Mouse (Mus musculus) urinary bladder, postnatal 10 days (tissue): ENCODE results near the gene Actg1.

Source experiments
- DNase-seq: peaks from one replicate; pipeline ENCODE4 v3.0.0; 2022; ENCODE audit warnings: low spot score

The Actg1 gene

GRCm38 (mm10) chr11:120347791-120348683, at the start of gene Actg1:
Gene Actg1, minus strand, starts transcription at chr11:120348542.
- DNase-seq = peak; percentile 38

DNA sequence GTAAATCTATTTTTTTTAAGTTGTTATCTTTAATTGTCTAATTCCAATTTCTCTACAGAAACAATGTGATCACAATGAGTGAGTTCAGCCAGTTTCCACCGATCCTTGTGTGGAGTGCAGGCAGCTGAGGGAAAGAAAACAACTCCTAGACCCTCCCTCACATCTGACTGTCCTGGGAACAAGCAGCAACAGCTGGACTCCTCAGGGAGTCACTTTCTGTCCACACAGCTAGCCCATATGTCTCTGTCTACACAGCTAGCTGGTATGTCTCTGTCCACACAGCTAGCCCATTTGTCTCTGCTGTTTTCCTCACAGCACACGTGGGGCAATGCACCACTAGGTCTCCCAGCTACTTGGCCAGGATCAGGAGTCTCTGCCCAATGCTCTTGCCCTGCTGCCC, 49.3 kb upstream of the Actg1 start:
- DNase-seq = no peak

- no peak for DNase-seq
Observed at GRCm38 (mm10) chr11:120395661-120396060, 47.3 kb upstream of the Actg1 start.

DNA sequence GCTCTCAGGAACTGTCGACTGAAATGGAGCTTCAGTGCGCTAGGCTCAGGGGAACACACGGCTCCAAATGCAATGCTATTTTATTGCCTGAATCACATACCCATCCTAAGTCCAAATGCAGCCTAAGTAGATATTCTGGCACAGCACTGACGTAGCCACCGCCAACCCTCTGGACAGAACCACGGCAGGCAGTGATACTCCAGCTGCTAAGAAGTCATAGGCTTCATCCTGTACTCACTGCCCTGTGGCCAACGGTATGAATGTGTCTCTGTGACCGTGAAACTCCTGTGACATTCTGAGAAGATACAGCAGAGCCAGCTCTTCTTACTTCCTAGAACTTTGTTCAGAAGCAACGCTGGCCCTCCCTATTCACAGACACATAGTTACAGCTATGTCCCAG, 40.2 kb upstream of the Actg1 start:
- no peak for DNase-seq

GRCm38 (mm10) chr11:120387157-120387556, 38.8 kb upstream of the Actg1 start:
- DNase-seq = no peak

DNA sequence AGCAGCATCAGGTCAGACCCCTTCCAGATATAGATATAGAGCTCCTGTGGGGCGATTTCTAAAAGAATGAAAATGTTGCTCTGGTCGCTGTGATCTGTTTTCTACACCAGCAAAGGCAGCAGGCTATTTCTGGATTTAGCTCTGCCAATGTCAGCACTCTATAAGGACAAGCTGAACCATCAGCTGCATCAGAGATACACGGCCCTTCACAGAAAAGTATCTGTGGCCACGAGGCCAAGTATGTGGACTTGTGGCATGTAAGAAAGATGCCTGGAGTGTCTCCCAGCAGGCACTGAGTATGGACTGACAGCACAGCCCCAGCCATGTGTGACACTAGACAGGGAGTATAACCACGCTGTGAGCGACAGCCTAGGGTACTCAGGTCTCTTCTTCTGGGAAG, 38.3 kb upstream of the Actg1 start:
- no peak for DNase-seq

GRCm38 (mm10) chr11:120382509-120382908, 34.2 kb upstream of the Actg1 start:
- no peak for DNase-seq

DNA sequence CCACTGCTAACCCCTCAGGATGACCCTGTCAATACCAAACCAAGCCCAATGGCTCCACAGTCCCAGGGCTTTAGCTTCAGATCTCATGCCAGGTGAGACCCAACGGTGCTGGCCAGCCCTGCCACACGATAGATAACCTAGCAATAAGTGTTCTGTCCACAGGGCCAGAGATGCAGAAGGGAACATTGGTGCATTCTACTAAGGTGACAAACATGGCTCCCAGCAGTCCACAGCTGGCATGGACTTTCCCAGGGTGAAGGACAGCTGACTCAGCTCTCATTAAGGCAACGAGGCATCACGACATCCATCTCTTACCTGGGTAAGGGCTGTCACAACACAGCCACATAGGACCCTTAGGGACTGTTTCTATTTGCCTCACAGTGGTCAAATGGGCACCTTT, 32.8 kb upstream of the Actg1 start:
- no peak for DNase-seq

DNA sequence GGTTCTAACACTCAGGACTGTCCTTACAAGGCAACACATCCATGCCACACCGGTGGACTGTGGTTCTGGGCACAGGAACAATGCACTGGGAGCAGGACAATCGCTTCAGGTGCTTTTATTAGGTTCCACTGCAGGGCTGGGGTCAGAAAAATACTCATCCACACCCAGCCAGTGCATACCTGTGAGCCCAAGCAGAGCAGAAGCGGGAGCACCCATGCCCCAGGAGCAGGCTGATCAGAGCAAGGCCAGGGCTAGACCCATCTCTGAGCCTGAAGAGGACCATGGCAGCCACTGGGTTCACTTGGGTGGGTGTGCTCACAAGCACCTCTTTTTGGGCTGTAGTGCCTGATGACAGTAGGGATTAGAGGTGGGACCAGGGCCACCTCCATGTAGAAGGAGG, 31.9 kb upstream of the Actg1 start:
- no peak for DNase-seq

GRCm38 (mm10) chr11:120378611-120379540, 30.5 kb upstream of the Actg1 start, which contains the start of gene Faap100:
Gene Faap100, minus strand, starts transcription at chr11:120378764.
- peak; percentile 62 for DNase-seq

DNA sequence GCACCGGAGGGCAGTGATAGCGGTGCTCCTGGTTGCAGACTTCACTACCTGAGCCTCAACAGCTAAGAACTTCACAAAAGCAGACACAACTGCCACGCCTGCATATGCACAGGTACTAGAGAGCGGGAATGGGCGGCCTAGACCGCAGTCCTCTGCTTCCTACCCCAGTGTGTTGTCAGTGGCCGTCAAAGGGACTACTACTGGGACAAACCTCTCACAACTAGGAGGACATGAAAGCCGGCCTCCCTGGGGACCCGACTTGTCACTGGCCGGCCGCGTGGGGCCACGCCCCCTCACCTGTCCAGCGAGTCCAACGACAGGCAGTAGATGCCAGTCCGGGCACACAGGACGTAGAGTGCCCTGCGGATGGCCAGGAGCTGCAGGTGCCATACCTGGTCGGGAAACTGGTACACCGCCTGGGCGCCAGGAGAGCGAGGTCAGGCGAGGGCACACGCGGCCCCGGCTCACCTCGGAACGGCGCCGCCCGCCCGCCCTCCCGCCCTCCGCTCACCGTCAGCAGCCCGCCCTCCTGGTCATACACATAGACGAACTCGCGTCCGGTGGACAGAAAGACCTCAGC, 29.8 kb upstream of the Actg1 start:
- DNase-seq = no peak

DNA sequence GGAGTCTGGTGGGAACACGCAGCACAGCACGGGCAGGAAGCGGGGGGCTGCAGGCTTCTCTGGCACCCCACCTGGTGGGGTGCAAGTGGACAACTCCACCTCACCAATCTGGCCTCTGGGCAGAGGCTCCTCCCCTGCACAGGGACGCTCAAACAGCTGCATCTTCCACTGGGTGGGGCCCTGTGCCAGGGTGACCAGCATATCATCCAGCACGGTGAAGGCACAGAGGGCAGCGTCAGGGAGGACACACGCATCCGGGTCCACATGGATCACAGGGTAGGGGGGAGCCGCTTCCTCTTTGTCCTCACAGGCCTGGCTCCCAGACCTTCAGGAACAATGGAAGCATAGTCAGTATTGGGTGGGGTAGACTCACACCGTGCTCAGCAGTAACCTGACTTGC, 29.0 kb upstream of the Actg1 start:
- DNase-seq = no peak

GRCm38 (mm10) chr11:120376302-120377160, 28.2 kb upstream of the Actg1 start:
- DNase-seq = no peak

GRCm38 (mm10) chr11:120375324-120375723, 27.0 kb upstream of the Actg1 start:
- DNase-seq = no peak

DNA sequence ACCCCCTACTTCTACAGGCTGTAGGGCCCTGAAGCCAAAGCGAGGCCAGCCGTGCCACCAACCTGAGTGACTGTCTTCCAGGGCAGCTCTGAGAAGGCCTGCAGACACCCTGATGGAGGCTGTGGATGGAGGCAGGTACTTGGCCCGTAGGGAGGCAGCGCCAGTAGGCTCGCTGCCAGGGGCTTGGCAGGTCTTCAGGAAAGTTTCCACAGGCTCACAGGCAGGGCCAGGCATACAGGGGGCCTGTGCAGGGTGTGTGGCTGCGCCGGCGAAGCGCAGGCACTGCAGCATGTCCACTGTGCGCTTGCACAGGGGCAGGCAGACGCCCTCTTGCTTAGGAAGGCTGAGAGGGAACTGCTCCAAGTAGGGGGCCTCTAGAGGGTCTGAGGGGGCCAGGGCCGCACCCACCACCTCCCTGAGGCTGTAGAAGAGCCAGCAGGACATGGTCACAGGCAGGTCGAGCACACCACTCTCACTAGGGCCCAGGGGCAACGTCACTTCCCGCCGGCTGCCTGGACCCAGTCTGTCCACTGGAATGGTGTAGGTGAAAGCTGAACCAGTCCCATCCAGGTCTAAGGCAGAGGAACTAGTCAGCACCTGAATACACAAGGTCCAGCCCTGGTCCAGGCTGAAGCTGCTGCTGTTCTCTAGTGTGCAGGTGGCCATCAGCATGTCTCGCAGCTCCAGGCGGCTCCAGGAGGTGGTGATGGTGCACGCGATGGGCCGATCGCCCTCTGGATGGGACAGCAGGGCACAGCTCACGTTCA, 25.7 kb upstream of the Actg1 start:
- DNase-seq = no peak

GRCm38 (mm10) chr11:120373025-120373424, 24.7 kb upstream of the Actg1 start:
- DNase-seq = no peak

GRCm38 (mm10) chr11:120369656-120370055, 21.3 kb upstream of the Actg1 start:
- DNase-seq = no peak

GRCm38 (mm10) chr11:120366443-120367027, 18.2 kb upstream of the Actg1 start:
- no peak for DNase-seq

DNA sequence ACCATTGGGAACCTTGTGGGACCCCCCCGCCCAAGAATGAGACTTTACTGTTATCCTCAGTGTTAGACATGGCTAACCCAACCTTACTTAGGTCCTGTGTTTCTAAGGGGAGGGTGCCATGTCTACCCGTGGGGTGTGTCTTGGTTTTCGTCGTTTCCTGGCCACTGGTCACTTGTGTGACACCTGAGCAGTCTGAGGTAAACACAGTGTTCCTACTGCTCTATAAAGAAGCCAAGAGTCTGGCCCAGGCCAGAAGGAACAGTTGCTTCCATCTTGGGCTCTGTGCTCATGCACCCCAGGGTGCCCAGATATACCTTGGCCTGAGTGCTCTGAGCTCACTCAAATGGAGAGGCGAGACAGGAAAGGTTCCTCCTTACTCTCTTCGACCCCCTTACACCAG, 14.5 kb upstream of the Actg1 start:
- no peak for DNase-seq

GRCm38 (mm10) chr11:120361295-120361694, 13.0 kb upstream of the Actg1 start, which contains the start of gene Fscn2:
Gene Fscn2, plus strand, starts transcription at chr11:120361534.
- DNase-seq = no peak
